Mouse (Mus musculus) CH12.LX (cell line): Measurements from ENCODE around the gene Nfatc2ip. TPM values are rescaled to one million over a fixed set of nuclear protein-coding genes. Genes with fewer than 3 reads are reported as not detected.

ENCODE experiments used
- DNase-seq: peaks from one replicate; pipeline ENCODE4 v3.0.0-alpha.2; 2013; ENCODE audit errors: extremely low read depth
- H3K27ac ChIP-seq: 2 replicates; pipeline ENCODE4 v1.5.1; 2012; ENCODE audit warnings: low read depth, mild to moderate bottlenecking, control low read depth, moderate library complexity; ENCODE audit not compliant: insufficient read depth
- H3K27me3 ChIP-seq: replicated peaks from 2 replicates; pipeline ENCODE3; 2012; ENCODE audit warnings: inconsistent platforms
- H3K36me3 ChIP-seq, 2 experiments: replicated peaks in 1 of 2; 2 replicates each; pipeline versions ENCODE3 to v1.6.1; 2012; ENCODE audit warnings: inconsistent platforms in 1 of 2, low read length in 1 of 2, mild to moderate bottlenecking in 1 of 2, mixed read lengths in 1 of 2, moderate library complexity in 1 of 2; ENCODE audit not compliant: control insufficient read depth in 1 of 2, insufficient read depth in 1 of 2
- H3K4me1 ChIP-seq, 2 experiments: 2 replicates each; pipeline ENCODE4 v1.6.1; 2012; ENCODE audit warnings: inconsistent platforms in 1 of 2, moderate library complexity in 1 of 2; ENCODE audit not compliant: insufficient read depth in 2 of 2, control insufficient read depth in 1 of 2
- H3K4me2 ChIP-seq: 2 replicates; pipeline ENCODE4 v1.6.1; 2012; ENCODE audit warnings: low read depth, mild to moderate bottlenecking, control low read depth; ENCODE audit not compliant: poor library complexity, insufficient read depth, severe bottlenecking
- H3K4me3 ChIP-seq, 3 experiments: fragments of 150-350 bp in 1 of 3; sonication (generic) in 1 of 3; replicated peaks in 1 of 3; 2 replicates each; pipeline versions ENCODE3 to v1.5.1; 2011 to 2012; ENCODE audit warnings: low read depth in 2 of 3, low read length in 2 of 3, mild to moderate bottlenecking in 2 of 3, moderate library complexity in 2 of 3, control low read depth in 1 of 3, improper control_type of control experiment in 1 of 3, inconsistent platforms in 1 of 3, mixed read lengths in 1 of 3; ENCODE audit not compliant: poor library complexity in 1 of 3
- H3K79me2 ChIP-seq: replicated peaks from 2 replicates; pipeline ENCODE4 v1.6.1; 2012; ENCODE audit warnings: mild to moderate bottlenecking, moderate library complexity; ENCODE audit not compliant: control insufficient read depth, poor library complexity, insufficient read depth, severe bottlenecking; ENCODE audit errors: extremely low read depth
- H3K9ac ChIP-seq: 2 replicates; pipeline ENCODE4 v1.6.1; 2012; ENCODE audit warnings: low read depth, mild to moderate bottlenecking, control low read depth, moderate library complexity; ENCODE audit not compliant: insufficient read depth
- H3K9me3 ChIP-seq: replicated peaks from 2 replicates; pipeline ENCODE3; 2012; ENCODE audit warnings: low read length, inconsistent platforms, mixed read lengths
- CHD1 ChIP-seq: IDR thresholded peaks from 2 replicates; pipeline ENCODE4 v1.6.1; 2012; ENCODE audit warnings: low read depth, low read length, improper control_type of control experiment, inconsistent platforms
- CHD2 ChIP-seq: IDR thresholded peaks from 2 replicates; pipeline ENCODE4 v1.6.1; 2011; ENCODE audit warnings: low read length, improper control_type of control experiment
- CTCF ChIP-seq, 2 experiments: IDR thresholded peaks in 1 of 2; conservative IDR thresholded peaks in 1 of 2; 2 replicates each; pipeline ENCODE4 v1.5.1; 2011 to 2012; ENCODE audit warnings: low read depth in 2 of 2, low read length in 2 of 2, improper control_type of control experiment in 1 of 2, inconsistent platforms in 1 of 2, mild to moderate bottlenecking in 1 of 2, moderate library complexity in 1 of 2
- E2F4 ChIP-seq: IDR thresholded peaks from 2 replicates; pipeline ENCODE4 v1.6.1; 2011; ENCODE audit warnings: low read depth, low read length, improper control_type of control experiment; ENCODE audit not compliant: insufficient replicate concordance
- ELF1 ChIP-seq: IDR thresholded peaks from 2 replicates; pipeline ENCODE4 v1.6.1; 2014; ENCODE audit warnings: low read depth, mild to moderate bottlenecking, inconsistent platforms, low read length, improper control_type of control experiment
- EP300 ChIP-seq: IDR thresholded peaks from 2 replicates; pipeline ENCODE4 v1.6.1; 2011; ENCODE audit warnings: low read length, improper control_type of control experiment
- ETS1 ChIP-seq: conservative IDR thresholded peaks from 2 replicates; pipeline ENCODE4 v1.6.1; 2012; ENCODE audit warnings: low read depth, mild to moderate bottlenecking, inconsistent platforms, low read length, improper control_type of control experiment, moderate library complexity
- GABPA ChIP-seq: IDR thresholded peaks from 2 replicates; pipeline ENCODE4 v1.6.1; 2012; ENCODE audit warnings: low read depth, low read length, improper control_type of control experiment, inconsistent platforms; ENCODE audit not compliant: insufficient replicate concordance
- JUN ChIP-seq: IDR thresholded peaks from 2 replicates; pipeline ENCODE4 v1.6.1; 2011; ENCODE audit warnings: low read depth, mild to moderate bottlenecking, low read length, improper control_type of control experiment, moderate library complexity; ENCODE audit not compliant: insufficient read depth
- JUND ChIP-seq: conservative IDR thresholded peaks from 2 replicates; pipeline ENCODE4 v1.6.1; 2011; ENCODE audit warnings: low read depth, low read length, improper control_type of control experiment
- MAFK ChIP-seq: IDR thresholded peaks from 2 replicates; pipeline ENCODE4 v1.6.1; 2011; ENCODE audit warnings: low read length, improper control_type of control experiment; ENCODE audit not compliant: insufficient replicate concordance
- MAX ChIP-seq: IDR thresholded peaks from 2 replicates; pipeline ENCODE4 v1.6.1; 2011; ENCODE audit warnings: low read length, improper control_type of control experiment
- MAZ ChIP-seq: IDR thresholded peaks from 2 replicates; pipeline ENCODE4 v1.6.1; 2012; ENCODE audit warnings: low read depth, mild to moderate bottlenecking, inconsistent platforms, low read length, improper control_type of control experiment, moderate library complexity
- MEF2A ChIP-seq: IDR thresholded peaks from 2 replicates; pipeline ENCODE4 v1.6.1; 2014; ENCODE audit warnings: low read depth, mild to moderate bottlenecking, inconsistent platforms, low read length, improper control_type of control experiment, borderline replicate concordance
- MXI1 ChIP-seq: IDR thresholded peaks from 2 replicates; pipeline ENCODE4 v1.6.1; 2011; ENCODE audit warnings: mild to moderate bottlenecking, low read depth, low read length, improper control_type of control experiment
- MYC ChIP-seq: IDR thresholded peaks from 2 replicates; pipeline ENCODE4 v1.6.1; 2011; ENCODE audit warnings: low read depth, mild to moderate bottlenecking, improper control_type of control experiment, low read length
- NELFE ChIP-seq: IDR thresholded peaks from 2 replicates; pipeline ENCODE4 v1.6.1; 2011; ENCODE audit warnings: low read depth, low read length, improper control_type of control experiment
- NRF1 ChIP-seq: IDR thresholded peaks from 2 replicates; pipeline ENCODE4 v1.6.1; 2014; ENCODE audit warnings: low read depth, mild to moderate bottlenecking, inconsistent platforms, low read length, improper control_type of control experiment, moderate library complexity
- PAX5 ChIP-seq: IDR thresholded peaks from 2 replicates; pipeline ENCODE4 v1.6.1; 2012; ENCODE audit warnings: low read length, inconsistent platforms, mixed read lengths
- POLR2A ChIP-seq: IDR thresholded peaks from 2 replicates; pipeline ENCODE4 v1.6.1; 2011; ENCODE audit warnings: low read depth, mild to moderate bottlenecking, improper control_type of control experiment, low read length
- POLR2AphosphoS2 ChIP-seq: IDR thresholded peaks from 2 replicates; pipeline ENCODE4 v1.6.1; 2011; ENCODE audit warnings: low read depth, low read length, improper control_type of control experiment
- SIN3A ChIP-seq: IDR thresholded peaks from 2 replicates; pipeline ENCODE4 v1.6.1; 2012; ENCODE audit warnings: low read length, improper control_type of control experiment, inconsistent platforms
- SMC3 ChIP-seq: IDR thresholded peaks from 2 replicates; pipeline ENCODE4 v1.6.1; 2011; ENCODE audit warnings: low read depth, low read length, improper control_type of control experiment
- TBP ChIP-seq: conservative IDR thresholded peaks from 2 replicates; pipeline ENCODE4 v1.6.1; 2011; ENCODE audit warnings: low read depth, low read length, improper control_type of control experiment
- TCF12 ChIP-seq: IDR thresholded peaks from 2 replicates; pipeline ENCODE4 v1.6.1; 2014; ENCODE audit warnings: low read depth, mild to moderate bottlenecking, inconsistent platforms, low read length, improper control_type of control experiment
- UBTF ChIP-seq: IDR thresholded peaks from 2 replicates; pipeline ENCODE4 v1.6.1; 2012; ENCODE audit warnings: low read depth, mild to moderate bottlenecking, inconsistent platforms, low read length, improper control_type of control experiment, moderate library complexity
- ZC3H11A ChIP-seq: IDR thresholded peaks from 2 replicates; pipeline ENCODE4 v1.6.1; 2012; ENCODE audit warnings: low read depth, mild to moderate bottlenecking, inconsistent platforms, low read length, improper control_type of control experiment
- ZMIZ1 ChIP-seq: IDR thresholded peaks from 2 replicates; pipeline ENCODE4 v1.6.1; 2012; ENCODE audit warnings: low read depth, mild to moderate bottlenecking, inconsistent platforms, low read length, improper control_type of control experiment
- ZNF384 ChIP-seq: IDR thresholded peaks from 2 replicates; pipeline ENCODE4 v1.6.1; 2012; ENCODE audit warnings: low read depth, low read length, improper control_type of control experiment, inconsistent platforms
- dilution Hi-C: fragments of 300-500 bp; cut with MboI; formaldehyde crosslinking; loops from 2 replicates; pipeline ENCODE4 v1.14.3; 2020; ENCODE audit warnings: low sequenced_read_pairs; ENCODE audit not compliant: extremely low pct_unique_long_range_greater_than_20kb, extremely low pct_ligation_motif_present
- in situ Hi-C: fragments of 300-500 bp; cut with MboI; formaldehyde crosslinking; loops from 3 replicates; pipeline ENCODE4 v1.14.3; 2019; ENCODE audit warnings: low sequenced_read_pairs, low pct_ligation_motif_present, low pct_unique_long_range_greater_than_20kb, mixed read lengths
- polyA plus RNA-seq: library from polyadenylated mRNA; unstranded; fragments of >175 nt; gene quantifications from 2 replicates; pipeline ENCODE4 v1.2.1, GENCODE M21; 2012; ENCODE audit warnings: low read depth; ENCODE audit not compliant: insufficient read length
- total RNA-seq, 2 experiments: library from RNA; depleted of rRNA; stranded (reverse); fragments of 300-350 nt in 1 of 2; fragments of >200 nt in 1 of 2; gene quantifications; 2 replicates each; pipeline ENCODE4 v1.2.3; 2012 to 2014

Nfatc2ip gene
- total and polyA plus RNA-seq, 3 experiments, result 7.8 to 15.0 (median 13.9) TPM

- no peaks in the 10 kb centered on the region for H3K27me3 ChIP-seq
- dilution Hi-C loops, result no loop called here
- H3K27ac ChIP-seq, result no peak overlapping the region
- no peak for DNase-seq
- H3K4me3 ChIP-seq, result peak overlapping the region; percentile 43 to 75 (median 71)
- peaks cover 13 to 48% of the 10 kb centered on the region in 2 experiments for H3K4me1 ChIP-seq
- H3K4me2 ChIP-seq, result peak overlapping the region; percentile 52
- peaks cover 36 to 60% of the 10 kb centered on the region in 2 experiments for H3K36me3 ChIP-seq
- H3K79me2 ChIP-seq, result peaks cover 11% of the 10 kb centered on the region; the same call in 1 of the 2 replicates
- peaks cover 7% of the 10 kb centered on the region for H3K9me3 ChIP-seq
- TF ChIP-seq MXI1 (no peak), UBTF (no peak), MAFK (no peak), PAX5 (no peak), EP300 (no peak)
- TF ChIP-seq, all 38 proteins: peak for 0
- in situ Hi-C loops, result no loop called here
- peak overlapping the region; percentile 52 for H3K9ac ChIP-seq
Observed at GRCm38 (mm10) chr7:126429503-126429898, 33.0 kb upstream of the Nfatc2ip start.

DNA sequence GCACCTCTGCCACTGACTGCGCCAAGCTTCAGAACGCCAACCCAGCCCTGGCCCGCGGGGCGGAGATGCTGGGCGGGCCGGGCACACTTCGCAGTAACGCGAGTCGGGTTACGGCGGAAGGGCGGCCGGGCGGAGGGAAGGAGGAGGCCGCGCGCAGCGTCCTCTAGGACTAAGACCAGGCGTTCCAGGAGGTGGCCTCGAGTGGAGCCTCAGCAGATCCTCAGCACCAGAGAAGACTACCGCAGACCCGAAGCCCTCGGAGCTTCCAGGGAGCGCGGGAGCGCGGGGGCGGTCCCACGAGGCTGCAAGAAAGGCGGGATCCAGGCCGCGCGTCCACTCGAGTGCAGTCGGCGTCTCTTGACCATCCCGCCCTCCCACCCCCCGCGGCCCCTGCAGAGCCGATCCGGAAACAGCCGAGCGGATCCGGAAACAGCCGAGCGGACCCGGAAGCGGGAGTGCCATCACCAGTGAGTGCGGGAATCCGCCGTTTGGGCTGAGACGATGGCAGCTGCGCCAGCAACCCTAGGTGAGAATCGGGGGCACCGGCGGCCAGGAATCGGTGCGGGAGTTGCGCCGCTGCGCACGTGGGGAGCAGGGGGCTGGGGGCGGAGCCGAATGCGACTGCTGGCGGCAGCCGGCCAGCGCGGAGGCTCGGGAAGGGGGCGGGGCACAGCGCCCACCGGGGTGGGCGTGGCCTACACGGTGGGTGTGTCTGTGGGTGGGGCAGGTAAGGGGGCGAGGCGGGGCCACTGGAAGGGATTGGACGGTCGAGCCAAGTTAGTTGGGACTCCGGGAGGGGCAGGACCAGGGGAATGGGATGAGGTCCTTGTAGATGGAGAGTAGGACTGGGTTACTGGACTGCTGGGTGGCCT is 32.3 kb upstream of the Nfatc2ip start, which contains the start of gene Rabep2:
TSS of gene Rabep2 (plus strand) at position 129 of the 872 bp plus-strand sequence.
- in situ Hi-C loops, result no loop called here
- H3K36me3 ChIP-seq, result peaks cover 31 to 54% of the 10 kb centered on the region in 2 experiments
- dilution Hi-C loops, result no loop called here
- peak within 1 kb of the TSS; percentile 60 for H3K27ac ChIP-seq
- peaks cover 7% of the 10 kb centered on the region for H3K9me3 ChIP-seq
- H3K79me2 ChIP-seq, result peaks cover 11% of the 10 kb centered on the region; the same call in 1 of the 2 replicates
- no peaks in the 10 kb centered on the region for H3K27me3 ChIP-seq
- peaks cover 13 to 55% of the 10 kb centered on the region in 2 experiments for H3K4me1 ChIP-seq
- peak within 1 kb of the TSS; percentile 52 for H3K4me2 ChIP-seq
- peak; percentile 88 for DNase-seq
- peak within 1 kb of the TSS; percentile 85 for H3K9ac ChIP-seq
- H3K4me3 ChIP-seq, result peak within 1 kb of the TSS; percentile 60 to 75 (median 71)
- TF ChIP-seq UBTF, result no peak; the same call in 1 of the 2 replicates
- peak; percentile 58; the same call in 1 of the 2 replicates for TF ChIP-seq TCF12
- TF ChIP-seq ETS1, result 0 out of 2 replicates have a peak, but pooled peaks have one; percentile 14
- no peak for TF ChIP-seq ZNF384
- no peak for TF ChIP-seq SMC3
- TF ChIP-seq CTCF (conservative IDR thresholded peaks at IDR 0.05 in 1 of 2, IDR thresholded peaks at IDR 0.05 in 1 of 2; ENCODE audit: low read depth in 2 of 2, low read length in 2 of 2), result no peak
- TF ChIP-seq POLR2A, result peak; percentile 74
- no peak for TF ChIP-seq CHD2
- no peak for TF ChIP-seq JUND
- TF ChIP-seq ZC3H11A, result no peak
- TF ChIP-seq MAZ, result peak; percentile 83; the same call in 1 of the 2 replicates
- no peak for TF ChIP-seq CHD1
- peak; percentile 69; the same call in 1 of the 2 replicates for TF ChIP-seq MAX
- TF ChIP-seq GABPA, result no peak
- peak; percentile 98 for TF ChIP-seq ELF1
- TF ChIP-seq TBP, result no peak
- no peak for TF ChIP-seq E2F4
- peak; percentile 82 for TF ChIP-seq MXI1
- TF ChIP-seq ZMIZ1, result 0 out of 2 replicates have a peak, but pooled peaks have one; percentile 62
- no peak; the same call in none of the 2 replicates for TF ChIP-seq NELFE
- no peak; the same call in 1 of the 2 replicates for TF ChIP-seq POLR2AphosphoS2
- TF ChIP-seq JUN, result no peak
- 0 out of 2 replicates have a peak, but pooled peaks have one; percentile 40 for TF ChIP-seq MEF2A
- 0 out of 2 replicates have a peak, but pooled peaks have one; percentile 17 for TF ChIP-seq NRF1
- no peak for TF ChIP-seq MYC
- TF ChIP-seq PAX5, result no peak
- no peak for TF ChIP-seq MAFK
- peak; percentile 88 for TF ChIP-seq SIN3A
